Mouse (Mus musculus) forebrain, embryonic 11.5 days (tissue): ENCODE data around the gene C3. TPM values are rescaled to one million over a fixed set of nuclear protein-coding genes. Genes with fewer than 3 reads are reported as not detected.
A peak's percentile ranks its signal among the peaks of the same experiment; 100 is the strongest.

Source experiments
- ATAC-seq: fragments of 200-750 bp; cut with Nextera tagmentation; replicated peaks from 2 replicates; pipeline ENCODE4 v1.8.0; 2017; ENCODE audit warnings: moderate TSS enrichment; ENCODE audit not compliant: low FRiP score
- DNase-seq: peaks from one replicate; pipeline ENCODE4 v3.0.0-alpha.2; 2017; ENCODE audit warnings: low spot score
- H3K27ac ChIP-seq: fragments of 300-500 bp; sonication (generic); 2 replicates; pipeline ENCODE4 v1.5.1; 2014; ENCODE audit warnings: low read depth, low read length
- H3K27me3 ChIP-seq: fragments of 300-500 bp; sonication (generic); 2 replicates; pipeline ENCODE4 v1.6.1; 2014; ENCODE audit warnings: mild to moderate bottlenecking, low read length, mixed read lengths; ENCODE audit not compliant: control insufficient read depth, insufficient read depth
- H3K36me3 ChIP-seq: fragments of 300-500 bp; sonication (generic); 2 replicates; pipeline ENCODE4 v1.6.1; 2014; ENCODE audit warnings: mild to moderate bottlenecking, low read length, moderate library complexity, mixed read lengths; ENCODE audit not compliant: control insufficient read depth, insufficient read depth
- H3K4me1 ChIP-seq: fragments of 300-500 bp; sonication (generic); replicated peaks from 2 replicates; pipeline ENCODE4 v1.6.1; 2014; ENCODE audit warnings: low read length, mixed read lengths; ENCODE audit not compliant: control insufficient read depth, insufficient read depth
- H3K4me2 ChIP-seq: fragments of 300-500 bp; sonication (generic); 2 replicates; pipeline ENCODE4 v1.6.1; 2014; ENCODE audit warnings: low read depth, mild to moderate bottlenecking, low read length, moderate library complexity, mixed read lengths; ENCODE audit not compliant: severe bottlenecking
- H3K4me3 ChIP-seq: fragments of 300-500 bp; sonication (generic); 2 replicates; pipeline ENCODE4 v1.5.1; 2014; ENCODE audit warnings: low read depth, low read length
- H3K9ac ChIP-seq: fragments of 300-500 bp; sonication (generic); 2 replicates; pipeline ENCODE4 v1.6.1; 2014; ENCODE audit warnings: low read length
- H3K9me3 ChIP-seq: fragments of 300-500 bp; sonication (generic); 2 replicates; pipeline ENCODE4 v1.6.1; 2016; ENCODE audit warnings: low read length, mixed read lengths; ENCODE audit not compliant: control insufficient read depth
- WGBS: fragments of 180-500 bp; shearing (Covaris S2); extraction: QIAGEN DNeasy Blood & Tissue Kit; methylation state at CpG from one replicate; pipeline ENCODE4 v1.1.7; 2014; 5-methylcytosine and 5-hydroxymethylcytosine counted together
- polyA plus RNA-seq: library from polyadenylated mRNA; unstranded; fragments of >200 nt; fragmentation: Nextera tagmentation; extraction: Ambion mirVana; gene quantifications from 2 replicates; pipeline ENCODE4 v1.2.1, GENCODE M21; 2014

The C3 gene
- polyA plus RNA-seq, 1 experiment from 2014 or later = not detected

DNA sequence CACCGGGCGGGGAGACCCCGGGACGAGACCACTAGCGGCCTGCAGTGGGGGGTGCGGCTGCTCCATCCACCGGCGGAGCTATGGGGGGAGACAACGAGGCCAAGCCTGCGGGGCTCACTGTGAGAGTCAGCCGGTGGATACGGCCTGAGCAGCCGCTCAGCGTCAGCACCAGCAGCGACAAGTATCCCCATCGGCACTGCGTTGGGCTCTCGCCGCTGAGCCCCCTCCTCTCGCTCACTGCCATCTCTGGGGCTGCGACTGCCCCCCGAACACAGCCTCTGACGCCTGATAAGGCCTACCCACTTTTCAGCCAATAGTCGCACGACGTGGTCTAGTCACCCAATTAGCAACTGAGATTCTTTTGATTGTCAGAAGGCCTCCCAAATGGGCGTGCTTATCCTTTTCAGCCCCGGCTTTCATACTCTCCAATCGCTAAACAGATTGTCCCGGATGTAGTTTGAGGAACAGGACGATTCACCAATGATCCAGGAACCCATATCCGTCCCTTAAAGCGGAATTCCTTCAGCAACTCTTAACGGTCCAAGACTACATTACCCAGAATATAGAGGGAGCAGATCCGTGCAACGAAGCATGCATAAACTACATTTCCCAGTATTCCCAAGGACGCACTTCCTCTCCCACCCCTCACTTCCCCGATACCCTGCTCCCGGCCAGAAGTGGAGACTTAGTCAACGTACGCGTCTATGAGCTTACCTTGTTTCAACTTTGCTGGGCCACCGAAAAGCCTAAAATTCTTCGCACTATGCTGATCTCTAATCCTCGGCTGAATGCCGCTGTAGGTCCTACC, 19.7 kb upstream of the C3 start:
- DNase-seq = peak; percentile 93
- Histone ChIP-seq H3K4me3 (peak overlapping the region; percentile 56), H3K27me3 (no peaks in the 10 kb centered on the region), H3K27ac (peak overlapping the region; percentile 89), H3K36me3 (no peaks in the 10 kb centered on the region), H3K4me1 (peaks cover 13% of the 10 kb centered on the region), H3K9me3 (no peaks in the 10 kb centered on the region), H3K4me2 (peak overlapping the region; percentile 93), H3K9ac (peak overlapping the region; percentile 86)
- peak; percentile 91 for ATAC-seq
- under 1% methylated on average over 46 of the region's 46 CpGs for WGBS

DNA sequence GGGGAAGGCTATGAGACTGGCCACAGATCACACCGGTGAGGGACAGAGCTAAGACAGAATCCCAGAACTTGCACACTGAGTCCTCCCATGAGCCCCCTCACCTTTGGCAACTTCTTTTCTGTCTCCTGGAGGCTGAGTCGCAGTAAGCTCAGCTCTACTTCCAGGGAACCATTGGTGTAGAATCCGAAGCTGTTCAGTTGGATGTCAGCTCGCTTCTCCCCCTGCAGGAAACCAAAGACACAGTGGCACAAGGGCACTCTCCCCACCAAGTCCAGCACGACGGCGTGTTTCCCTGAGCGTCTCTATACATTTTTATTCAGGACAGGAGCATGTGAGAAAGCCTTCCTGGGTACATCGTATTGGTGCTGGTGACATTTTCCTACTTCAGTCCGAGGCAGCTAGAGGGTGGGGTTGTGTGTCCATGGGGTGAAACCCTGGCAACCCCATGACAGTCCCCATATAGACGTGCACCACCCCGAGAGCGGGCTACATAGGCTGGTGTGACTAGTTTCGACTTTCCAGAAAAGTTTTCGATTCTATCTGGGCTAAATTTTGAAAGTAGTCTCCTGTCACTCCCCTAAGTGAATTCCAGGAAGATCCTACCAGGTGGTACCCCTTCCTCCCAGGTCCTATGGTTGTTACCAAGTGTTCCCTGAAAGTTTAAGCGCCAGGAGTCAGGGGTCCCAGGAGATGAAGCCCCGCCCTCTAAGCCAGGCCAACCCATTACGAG, 18.9 kb upstream of the C3 start:
- Histone ChIP-seq H3K9me3 (no peaks in the 10 kb centered on the region), H3K27ac (peak overlapping the region; percentile 89), H3K9ac (peak overlapping the region; percentile 86), H3K4me2 (peak overlapping the region; percentile 76), H3K27me3 (no peaks in the 10 kb centered on the region), H3K36me3 (no peaks in the 10 kb centered on the region; the same call in 1 of the 2 replicates), H3K4me1 (peaks cover 13% of the 10 kb centered on the region), H3K4me3 (peak overlapping the region; percentile 56)
- ATAC-seq (0 out of 2 replicates have a peak, but pooled peaks have one; percentile 0), DNase-seq (no peak)
- 7% methylated on average over 18 of the region's 18 CpGs for WGBS

DNA sequence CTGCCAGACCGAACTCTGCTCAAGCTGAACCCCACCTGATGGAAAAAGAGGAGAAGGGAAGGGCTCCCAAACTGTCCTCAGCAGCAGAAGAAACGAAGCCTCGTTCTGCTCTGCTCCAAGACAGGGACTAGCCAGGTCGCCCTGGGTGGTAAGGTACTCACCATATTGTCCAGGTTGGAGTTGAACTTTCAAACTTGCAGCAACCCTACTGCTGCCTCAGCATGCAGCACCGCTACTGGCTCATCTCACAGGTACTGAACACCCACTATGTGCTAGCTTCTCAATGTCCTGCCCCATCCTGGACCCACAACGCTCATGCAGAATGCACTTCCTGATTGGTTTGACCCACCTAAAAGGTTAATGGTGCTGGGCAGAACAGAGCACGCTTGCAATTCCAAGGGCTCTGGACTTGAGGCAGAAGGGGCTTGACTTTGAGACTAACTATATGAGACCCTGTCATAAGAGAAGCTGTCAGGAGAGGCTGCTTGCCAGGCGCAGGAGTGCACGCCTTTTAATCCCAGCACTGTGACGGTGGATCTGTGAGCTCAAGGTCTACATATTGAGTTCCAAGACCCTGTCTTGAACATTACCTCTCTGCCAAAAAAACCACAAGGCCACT, 17.5 kb upstream of the C3 start:
- DNase-seq (no peak), ATAC-seq (no peak)
- H3K27ac ChIP-seq = no peak overlapping the region
- peaks cover 11% of the 10 kb centered on the region for H3K4me1 ChIP-seq
- no peaks in the 10 kb centered on the region for H3K27me3 ChIP-seq
- no peak overlapping the region for H3K9ac ChIP-seq
- H3K36me3 ChIP-seq = no peaks in the 10 kb centered on the region; the same call in 1 of the 2 replicates
- 89% methylated on average over 10 of the region's 10 CpGs for WGBS
- H3K4me2 ChIP-seq = no peak overlapping the region
- no peaks in the 10 kb centered on the region for H3K9me3 ChIP-seq
- H3K4me3 ChIP-seq = no peak overlapping the region

DNA sequence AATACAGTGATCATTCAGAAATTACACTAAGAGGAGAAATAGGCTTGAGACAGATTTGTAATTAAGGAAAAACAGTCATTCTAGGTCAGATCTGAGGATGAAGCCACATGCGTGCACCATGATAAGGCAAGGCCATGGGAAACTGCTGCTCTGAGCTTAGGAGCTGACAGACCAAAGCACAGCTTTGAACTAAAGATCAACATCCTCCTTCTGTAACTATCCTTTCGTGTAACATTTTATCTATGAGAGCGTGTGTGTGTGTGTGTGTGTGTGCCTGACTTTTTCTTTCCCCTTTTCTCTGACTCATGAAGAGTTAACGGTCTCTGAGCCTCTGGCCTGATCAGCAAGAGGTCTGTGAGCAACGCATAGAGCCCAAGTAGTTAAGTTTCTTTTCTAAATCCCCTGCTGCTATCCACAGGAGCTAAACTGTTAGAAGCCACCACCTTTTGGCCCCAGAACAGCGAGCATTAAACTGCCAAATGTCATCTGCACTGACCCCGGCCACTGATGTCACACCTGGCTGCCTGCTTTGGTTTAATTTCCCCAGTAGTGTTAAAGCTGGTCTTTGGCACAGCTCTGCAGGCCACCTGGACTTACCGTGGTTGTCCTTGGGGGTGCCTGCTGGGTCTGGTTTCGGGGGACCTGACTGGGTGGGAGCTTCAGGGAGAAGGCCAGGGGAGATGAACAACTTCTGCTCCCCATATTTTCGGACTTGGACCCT, 15.9 kb upstream of the C3 start:
- DNase-seq (no peak), ATAC-seq (no peak)
- no peak overlapping the region for H3K9ac ChIP-seq
- H3K4me1 ChIP-seq = peaks cover 7% of the 10 kb centered on the region
- no peak overlapping the region for H3K27ac ChIP-seq
- 76% methylated on average over 10 of the region's 10 CpGs for WGBS
- H3K4me3 ChIP-seq = no peak overlapping the region
- H3K9me3 ChIP-seq = no peaks in the 10 kb centered on the region
- H3K36me3 ChIP-seq = no peaks in the 10 kb centered on the region; the same call in 1 of the 2 replicates
- H3K27me3 ChIP-seq = no peaks in the 10 kb centered on the region
- H3K4me2 ChIP-seq = no peak overlapping the region

DNA sequence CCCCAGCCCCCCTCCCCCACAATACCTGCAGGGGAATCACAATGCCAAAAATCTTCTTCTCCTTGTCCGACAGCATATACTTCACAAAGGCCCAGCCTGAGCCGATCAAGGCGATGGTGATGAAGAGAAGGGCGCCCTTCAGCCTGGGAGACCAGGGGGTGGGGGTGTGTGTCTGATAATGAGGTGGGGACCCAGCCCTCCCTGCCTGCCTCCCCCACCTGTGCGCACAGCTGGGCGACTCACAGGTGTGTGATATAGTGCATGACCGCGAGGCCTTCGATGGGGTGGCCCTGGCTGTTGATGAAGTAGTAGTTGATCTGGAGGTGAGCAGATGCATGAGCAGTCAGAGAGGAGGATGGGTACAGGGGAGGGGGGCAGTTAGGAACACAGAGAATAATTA, 9.2 kb upstream of the C3 start:
- ATAC-seq = 0 out of 2 replicates have a peak, but pooled peaks have one; percentile 40
- H3K27ac ChIP-seq = no peak overlapping the region
- no peak overlapping the region for H3K4me3 ChIP-seq
- 92% methylated on average over 9 of the region's 9 CpGs for WGBS
- H3K36me3 ChIP-seq = no peaks in the 10 kb centered on the region; the same call in 1 of the 2 replicates
- H3K9ac ChIP-seq = no peak overlapping the region
- H3K27me3 ChIP-seq = no peaks in the 10 kb centered on the region
- H3K4me2 ChIP-seq = no peak overlapping the region
- DNase-seq = no peak
- H3K9me3 ChIP-seq = no peaks in the 10 kb centered on the region
- no peaks in the 10 kb centered on the region for H3K4me1 ChIP-seq

DNA sequence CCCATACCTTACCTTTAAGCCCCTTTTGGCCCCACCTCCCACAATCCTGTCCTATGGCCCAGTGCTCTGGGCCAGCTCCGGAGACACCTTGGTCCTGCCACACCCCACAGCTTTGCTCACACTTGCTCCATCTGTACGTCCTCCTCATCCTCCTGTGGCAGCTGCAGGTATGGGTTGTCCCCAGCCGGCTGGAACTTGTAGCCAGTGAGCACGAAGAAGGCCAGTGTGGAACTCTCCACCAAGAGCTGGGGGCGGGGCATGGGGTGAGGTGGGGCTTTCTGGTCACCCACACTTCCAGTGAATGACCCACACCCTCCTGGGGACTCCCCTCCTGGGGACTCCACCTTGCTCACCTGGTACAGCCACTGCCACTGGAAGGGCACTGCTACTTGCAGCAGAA, 7.9 kb upstream of the C3 start:
- no peaks in the 10 kb centered on the region for H3K4me1 ChIP-seq
- DNase-seq (no peak), ATAC-seq (no peak)

DNA sequence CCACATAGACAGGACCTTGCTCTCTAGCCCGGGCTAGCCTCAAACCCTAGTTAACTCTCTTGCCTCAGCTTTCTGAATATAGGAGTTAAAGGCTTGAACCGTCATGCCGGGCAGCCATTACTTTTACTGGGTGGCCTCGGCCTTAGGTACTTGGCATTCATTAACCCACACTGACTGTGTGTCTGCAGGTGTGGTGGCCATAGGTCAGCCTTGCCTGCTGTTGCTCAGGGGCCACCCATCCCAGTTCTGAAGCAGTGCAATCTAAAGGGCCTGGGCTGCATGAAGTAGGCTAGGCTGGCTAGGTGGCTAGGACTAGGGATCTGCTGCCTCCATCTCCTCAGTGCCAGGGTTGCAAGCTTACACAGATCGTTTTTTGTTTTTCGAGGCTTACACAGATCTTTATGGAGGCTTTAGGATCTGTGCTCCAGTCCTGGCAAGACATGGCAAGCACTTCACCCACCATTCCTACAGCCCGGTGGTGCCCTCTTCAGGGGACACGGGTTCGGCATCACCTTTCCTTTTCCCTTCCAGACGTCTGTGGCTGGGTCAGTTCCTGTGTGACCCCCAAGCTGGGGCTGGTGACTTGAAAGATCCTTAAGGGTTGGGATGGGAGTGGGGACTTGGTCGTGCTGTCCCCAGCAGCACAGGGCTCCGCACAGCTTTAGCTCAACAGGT, 6.5 kb upstream of the C3 start:
- Histone ChIP-seq H3K4me2 (no peak overlapping the region), H3K36me3 (no peaks in the 10 kb centered on the region; the same call in 1 of the 2 replicates), H3K9ac (no peak overlapping the region), H3K4me3 (no peak overlapping the region), H3K27me3 (no peaks in the 10 kb centered on the region), H3K4me1 (no peaks in the 10 kb centered on the region), H3K27ac (no peak overlapping the region), H3K9me3 (no peaks in the 10 kb centered on the region)
- 84% methylated on average over 12 of the region's 12 CpGs for WGBS
- DNase-seq (no peak), ATAC-seq (no peak)

More for the DNA sequence above, 7.9 kb upstream of the C3 start:
- H3K36me3 ChIP-seq = no peaks in the 10 kb centered on the region; the same call in 1 of the 2 replicates
- H3K4me3 ChIP-seq = no peak overlapping the region
- H3K9me3 ChIP-seq = no peaks in the 10 kb centered on the region
- no peak overlapping the region for H3K27ac ChIP-seq
- no peaks in the 10 kb centered on the region for H3K27me3 ChIP-seq
- no peak overlapping the region for H3K9ac ChIP-seq
- WGBS = 86% methylated on average over 5 of the region's 5 CpGs
- H3K4me2 ChIP-seq = no peak overlapping the region
